Mouse (Mus musculus): ENCODE data around the gene Srsf12.

DNA sequence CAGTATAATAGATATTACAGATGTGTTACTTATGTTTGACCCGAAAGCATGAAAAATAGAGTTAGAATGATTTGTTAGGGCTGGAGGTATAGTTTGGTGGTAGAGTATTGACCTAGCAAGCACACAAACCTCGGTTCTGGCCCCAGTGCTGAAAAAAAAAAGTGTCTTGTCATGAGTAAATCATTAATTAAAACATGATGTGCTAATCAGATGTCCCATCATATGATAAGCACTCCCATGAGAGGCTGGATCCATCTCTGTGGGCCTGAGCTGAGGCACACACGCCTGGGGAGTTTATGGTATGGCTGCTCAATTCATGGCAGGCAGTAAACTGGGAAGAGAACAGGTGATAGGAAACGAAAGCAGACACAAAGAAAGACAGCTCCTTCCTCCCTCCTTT, 20.8 kb downstream of the Srsf12 start:
- no peak for TF ChIP-seq CTCF (IDR thresholded peaks at IDR 0.05)
- TF ChIP-seq EP300 (IDR thresholded peaks at IDR 0.05): no peak
